Mouse (Mus musculus) granulocyte monocyte progenitor cell, adult 5-6 weeks (primary cell): ENCODE data around the gene Gstm2. TPM values are rescaled to one million over a fixed set of nuclear protein-coding genes. Genes with fewer than 3 reads are reported as not detected.
A peak's percentile ranks its signal among the peaks of the same experiment; 100 is the strongest.
"Not testable (repeated sequence)": the region's sequence is repeated elsewhere in the genome, so short reads cannot be mapped to it uniquely, and the experiment has no call there.

ENCODE experiments used
- ATAC-seq: replicated peaks from 2 replicates; pipeline ENCODE4 v1.8.0; 2016; ENCODE audit warnings: mild to moderate bottlenecking, moderate TSS enrichment, inconsistent platforms; ENCODE audit not compliant: poor library complexity, severe bottlenecking
- total RNA-seq, 2 experiments: library from RNA; stranded (forward) in 1 of 2; stranded (reverse) in 1 of 2; fragments of 200-712, 200-1000 nt in 1 of 2; fragments of >200 nt in 1 of 2; fragmentation: Nextera tagmentation in 1 of 2; gene quantifications; 2 replicates each; pipeline ENCODE4 v1.2.3; 2014 to 2017

The Gstm2 gene
- total RNA-seq, 2 experiments from 2014 or later = 4.3 to 6.2 TPM

GRCm38 (mm10) chr3:107949461-107949860 lies 36.8 kb downstream of the Gstm2 start:
- ATAC-seq = not testable (repeated sequence)

- no peak for ATAC-seq
These were observed 40.5 kb downstream of the Gstm2 start for GRCm38 (mm10) chr3:107945729-107946128.

DNA sequence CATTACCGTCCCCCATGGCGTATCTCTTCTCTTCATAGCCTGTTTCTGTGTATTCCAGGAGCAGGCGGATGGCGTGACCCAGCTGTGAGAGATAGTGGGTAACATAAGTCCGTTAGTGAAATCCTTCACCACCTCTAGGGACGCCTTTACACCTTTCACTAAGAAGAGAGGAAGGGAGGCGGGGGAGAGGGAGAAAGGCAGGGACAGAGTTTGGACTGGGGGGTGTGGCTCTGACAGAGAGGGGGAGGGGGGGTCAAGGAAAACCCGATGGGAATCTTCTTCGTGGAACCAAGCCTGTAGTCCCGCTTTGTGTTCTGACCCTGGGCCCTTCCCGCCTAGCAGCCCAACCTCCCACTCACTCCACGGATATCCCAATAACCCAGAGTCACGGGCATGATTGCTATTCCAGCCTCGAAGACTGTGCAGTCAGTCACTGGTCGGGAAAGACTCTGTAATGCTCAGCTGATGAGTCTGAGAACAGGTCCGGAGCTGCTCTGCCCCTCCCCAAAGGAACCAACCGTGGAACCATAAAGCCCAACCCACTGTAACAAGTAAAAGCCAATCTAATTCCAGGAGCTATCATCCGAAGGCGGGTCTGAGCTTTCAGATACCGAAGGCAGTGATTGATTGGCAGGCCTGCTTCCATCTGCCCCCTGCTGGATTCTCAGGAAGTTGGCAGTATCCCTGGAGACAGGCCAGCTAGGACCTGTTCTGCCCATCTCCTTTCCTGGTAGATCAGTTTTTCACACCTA lies 42.8 kb downstream of the Gstm2 start, which contains the start of gene Gstm6:
TSS of gene Gstm6 (minus strand) at position 511 of the 752 bp plus-strand sequence.
- ATAC-seq = no peak

DNA sequence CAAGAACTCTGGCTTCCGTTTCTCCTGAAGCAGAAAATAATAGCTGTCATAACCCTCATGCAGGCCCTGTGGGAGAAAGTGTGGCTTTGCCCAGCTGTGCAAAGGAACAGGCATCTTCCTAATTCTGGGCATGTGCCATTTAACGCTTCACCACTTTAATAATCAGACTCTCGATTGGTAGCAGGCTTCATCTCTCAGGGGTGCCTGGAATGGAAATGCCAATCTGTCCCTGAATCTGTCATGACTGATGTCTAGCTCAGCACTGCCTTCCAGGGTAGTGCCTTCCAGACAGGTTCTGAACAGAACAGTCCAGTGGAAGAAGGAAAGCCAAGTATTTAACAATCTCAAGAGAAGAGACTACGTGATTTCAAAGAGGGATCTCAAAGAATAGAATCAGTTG lies 45.0 kb downstream of the Gstm2 start:
- no peak for ATAC-seq

DNA sequence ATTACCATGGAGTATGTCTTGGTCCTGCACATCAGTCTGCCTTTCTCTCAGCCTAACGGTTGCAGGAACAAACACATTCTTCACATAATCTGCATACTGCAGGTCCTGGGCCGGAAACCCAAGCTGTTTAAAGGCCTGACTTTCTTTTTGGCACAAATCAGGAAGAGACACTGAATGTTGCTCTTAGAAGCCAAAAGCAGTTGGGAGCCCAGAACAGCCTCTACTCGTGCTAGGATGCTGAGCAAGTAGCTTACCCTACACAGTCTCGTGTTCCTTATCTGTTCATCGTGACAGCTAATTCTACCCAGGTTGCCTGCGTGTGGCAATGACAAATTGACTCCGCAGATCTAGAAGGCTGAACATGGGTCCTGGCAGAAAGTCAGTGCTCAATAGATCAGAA lies 45.7 kb downstream of the Gstm2 start:
- ATAC-seq = no peak

DNA sequence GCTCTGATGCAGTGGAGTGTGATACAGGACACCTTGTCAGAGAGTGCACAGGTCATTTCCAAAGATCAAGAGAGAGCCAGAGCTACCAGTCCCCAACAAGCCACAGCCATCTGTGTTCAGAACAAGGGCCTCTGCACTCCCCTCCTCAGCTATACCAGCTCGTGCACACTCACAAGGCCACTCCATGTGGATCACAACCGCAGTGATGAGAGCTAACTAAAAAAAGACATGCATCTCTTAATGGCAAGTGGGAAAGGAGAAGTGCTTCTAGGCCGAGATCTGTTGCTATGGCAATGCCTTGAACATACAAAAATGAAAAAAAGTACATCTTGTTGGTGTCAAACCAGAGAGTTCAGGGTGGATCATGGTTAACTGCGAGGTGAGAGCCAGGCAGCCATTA lies 46.4 kb downstream of the Gstm2 start:
- ATAC-seq = peak; percentile 75

DNA sequence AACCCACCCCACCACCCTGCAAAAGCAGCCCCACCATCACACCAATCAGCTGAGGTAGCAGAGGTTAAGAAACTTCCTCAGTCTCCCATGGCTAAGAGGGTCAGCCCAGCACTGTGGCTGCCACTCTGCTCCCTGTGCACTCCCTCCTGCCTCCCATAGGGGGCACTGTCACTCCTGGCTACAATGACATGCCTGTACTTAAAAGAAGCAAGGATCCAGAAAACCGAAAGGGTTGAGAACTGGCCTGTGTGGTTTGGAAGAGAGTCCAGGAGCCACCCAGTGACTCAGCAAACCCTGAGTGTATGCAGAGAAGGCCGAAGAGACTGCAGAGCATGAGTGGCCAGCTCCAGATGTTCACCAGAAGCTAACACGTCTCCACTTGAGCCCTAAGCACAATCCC lies 46.9 kb downstream of the Gstm2 start:
- peak; percentile 88 for ATAC-seq

DNA sequence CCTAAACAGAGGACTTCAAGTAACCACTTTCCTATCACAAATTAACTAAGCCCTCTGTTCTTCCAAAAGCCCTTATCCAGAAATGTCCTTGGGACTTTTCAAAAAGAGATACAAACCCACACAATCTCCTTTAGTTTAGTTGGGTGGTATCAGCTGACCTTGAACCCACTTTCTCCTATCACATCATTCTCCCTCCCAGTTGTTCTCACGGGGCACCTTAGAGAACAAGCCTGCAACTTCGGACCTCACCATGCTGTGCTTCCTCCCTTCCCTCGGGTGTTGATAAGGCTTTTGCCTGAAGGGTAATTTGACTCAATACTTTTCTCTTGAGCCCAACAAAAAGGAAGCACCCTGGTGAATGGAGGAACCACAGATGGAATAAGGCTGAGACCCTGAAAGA lies 50.4 kb downstream of the Gstm2 start:
- ATAC-seq = no peak

DNA sequence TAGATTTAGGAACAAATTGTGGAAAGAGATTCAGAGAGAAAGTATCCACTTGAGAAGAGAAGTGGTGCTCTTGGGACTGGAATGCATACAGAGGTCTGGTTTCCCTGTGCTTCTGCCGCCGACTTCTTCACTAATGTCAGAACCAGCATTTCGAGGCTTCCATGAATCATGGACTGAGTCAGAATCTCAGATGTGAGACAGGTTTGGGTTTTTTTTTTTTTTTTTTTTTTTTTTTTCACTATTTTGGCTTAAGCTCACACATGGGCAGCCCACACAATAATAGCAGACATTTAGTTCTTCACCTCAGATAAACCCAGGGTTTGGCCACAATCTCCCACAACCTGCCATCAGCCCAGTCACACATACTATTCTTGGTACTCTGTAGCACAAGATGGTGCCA lies 51.0 kb downstream of the Gstm2 start:
- no peak for ATAC-seq

DNA sequence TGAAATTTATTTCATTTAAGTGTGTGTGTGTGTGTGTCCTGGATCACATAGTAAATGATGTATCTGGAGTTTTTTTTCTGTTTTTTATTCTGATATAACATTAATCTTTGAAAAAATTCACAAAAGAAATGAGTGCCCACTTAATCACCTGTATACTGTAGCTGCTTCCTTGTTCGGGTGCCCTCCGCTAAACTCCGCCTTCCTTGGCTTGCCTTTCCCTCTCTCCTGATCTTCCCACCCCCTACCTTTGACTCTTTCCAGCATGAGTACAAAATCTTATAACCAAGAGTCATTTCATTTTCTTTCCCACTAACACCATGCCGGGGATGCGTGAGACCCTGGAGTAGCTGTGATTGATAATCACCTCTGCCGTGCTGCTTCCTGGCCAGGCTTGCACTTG lies 54.1 kb downstream of the Gstm2 start:
- ATAC-seq = no peak

Other genes starting within 250 kb of the Gstm2 start
- gene Csf1, start 226.0 kb downstream of the Gstm2 start, total RNA-seq (2014; fragmentation: Nextera tagmentation) = 6.4 and 7.2 TPM in 2 replicates
- gene Csf1, start 226.0 kb downstream of the Gstm2 start, total RNA-seq (2017) = 2.1 and 2.9 TPM in 2 replicates
- gene Eps8l3, start 109.2 kb downstream of the Gstm2 start, total RNA-seq (2014; fragmentation: Nextera tagmentation) = not detected in 2 replicates
- not detected in 2 replicates for gene Eps8l3, start 109.2 kb downstream of the Gstm2 start, total RNA-seq (2017)
- gene Gstm5, start 90.6 kb downstream of the Gstm2 start, total RNA-seq (2014; fragmentation: Nextera tagmentation) = 16.0 and 24.7 TPM in 2 replicates
- gene Gstm5, start 90.6 kb downstream of the Gstm2 start, total RNA-seq (2017) = 13.2 and 18.3 TPM in 2 replicates
- 7.1 and 11.3 TPM in 2 replicates for gene Gstm7, start 54.6 kb downstream of the Gstm2 start, total RNA-seq (2014; fragmentation: Nextera tagmentation)
- gene Gstm7, start 54.6 kb downstream of the Gstm2 start, total RNA-seq (2017) = 1.8 and 7.3 TPM in 2 replicates
- not detected in 2 replicates for gene Gstm6, start 42.7 kb downstream of the Gstm2 start, total RNA-seq (2014; fragmentation: Nextera tagmentation)
- not detected in 2 replicates for gene Gstm6, start 42.7 kb downstream of the Gstm2 start, total RNA-seq (2017)
- gene Gstm3, start 17.2 kb downstream of the Gstm2 start, total RNA-seq (2014; fragmentation: Nextera tagmentation) = not detected in 2 replicates
- not detected in 2 replicates for gene Gstm3, start 17.2 kb downstream of the Gstm2 start, total RNA-seq (2017)
- 1,142 and 1,261 TPM in 2 replicates for gene Gstm1, start 31.5 kb upstream of the Gstm2 start, total RNA-seq (2014; fragmentation: Nextera tagmentation)
- gene Gstm1, start 31.5 kb upstream of the Gstm2 start, total RNA-seq (2017) = 468 and 672 TPM in 2 replicates
- 21.7 and 31.2 TPM in 2 replicates for gene Gstm4, start 58.4 kb upstream of the Gstm2 start, total RNA-seq (2014; fragmentation: Nextera tagmentation)
- gene Gstm4, start 58.4 kb upstream of the Gstm2 start, total RNA-seq (2017) = 16.3 and 35.5 TPM in 2 replicates
- gene Ampd2, start 100.2 kb upstream of the Gstm2 start, total RNA-seq (2014; fragmentation: Nextera tagmentation) = 126 and 158 TPM in 2 replicates
- 54.6 and 69.6 TPM in 2 replicates for gene Ampd2, start 100.2 kb upstream of the Gstm2 start, total RNA-seq (2017)
- 1.9 and 2.2 TPM in 2 replicates for gene Gnat2, start 106.3 kb upstream of the Gstm2 start, total RNA-seq (2014; fragmentation: Nextera tagmentation)
- gene Gnat2, start 106.3 kb upstream of the Gstm2 start, total RNA-seq (2017) = 2.5 TPM in 1 of 2 replicates, not detected in the other
- gene Gnai3, start 159.7 kb upstream of the Gstm2 start, total RNA-seq (2014; fragmentation: Nextera tagmentation) = 82.3 and 93.1 TPM in 2 replicates
- gene Gnai3, start 159.7 kb upstream of the Gstm2 start, total RNA-seq (2017) = 139 and 189 TPM in 2 replicates
- not detected in 2 replicates for gene Gpr61, start 168.4 kb upstream of the Gstm2 start, total RNA-seq (2014; fragmentation: Nextera tagmentation)
- not detected in 2 replicates for gene Gpr61, start 168.4 kb upstream of the Gstm2 start, total RNA-seq (2017)
- gene Amigo1, start 199.9 kb upstream of the Gstm2 start, total RNA-seq (2014; fragmentation: Nextera tagmentation) = 1.9 and 4.4 TPM in 2 replicates
- gene Amigo1, start 199.9 kb upstream of the Gstm2 start, total RNA-seq (2017) = 2.0 and 3.4 TPM in 2 replicates
- gene Cyb561d1, start 214.8 kb upstream of the Gstm2 start, total RNA-seq (2014; fragmentation: Nextera tagmentation) = 5.0 and 5.8 TPM in 2 replicates
- 3.5 and 3.9 TPM in 2 replicates for gene Cyb561d1, start 214.8 kb upstream of the Gstm2 start, total RNA-seq (2017)
- 6.7 and 6.8 TPM in 2 replicates for gene Atxn7l2, start 224.5 kb upstream of the Gstm2 start, total RNA-seq (2014; fragmentation: Nextera tagmentation)
- 1.1 and 1.5 TPM in 2 replicates for gene Atxn7l2, start 224.5 kb upstream of the Gstm2 start, total RNA-seq (2017)
- gene Sypl2, start 240.2 kb upstream of the Gstm2 start, total RNA-seq (2014; fragmentation: Nextera tagmentation) = not detected in 2 replicates
- gene Sypl2, start 240.2 kb upstream of the Gstm2 start, total RNA-seq (2017) = not detected in 2 replicates